Mouse (Mus musculus) thymus, postnatal 36 days (tissue): ENCODE results near the gene Abca15.
"Not testable (repeated sequence)": the region's sequence is repeated elsewhere in the genome, so short reads cannot be mapped to it uniquely, and the experiment has no call there.

ENCODE experiments used
- DNase-seq, 2 experiments: peaks; one replicate each; pipeline ENCODE4 v3.0.0; 2022; ENCODE audit warnings: mixed read lengths in 2 of 2

The Abca15 gene

GRCm38 (mm10) chr7:120328087-120328793 is at the start of gene Abca15:
Gene Abca15, plus strand, starts transcription at chr7:120328670.
- DNase-seq = no peak

- no peak for DNase-seq
These were observed 43.2 kb upstream of the Abca15 start for GRCm38 (mm10) chr7:120285286-120285685.

- no peak for DNase-seq
These were observed 12.4 kb upstream of the Abca15 start for GRCm38 (mm10) chr7:120316086-120316485.

- DNase-seq = no peak
These were observed 5.5 kb upstream of the Abca15 start for GRCm38 (mm10) chr7:120322963-120323362.

GRCm38 (mm10) chr7:120325911-120326310 is 2.6 kb upstream of the Abca15 start:
- DNase-seq = not testable (repeated sequence)

GRCm38 (mm10) chr7:120327220-120328073 is 1.0 kb upstream of the Abca15 start:
- no peak for DNase-seq

GRCm38 (mm10) chr7:120361159-120361558 is 32.7 kb downstream of the Abca15 start:
- no peak for DNase-seq

GRCm38 (mm10) chr7:120409447-120409846 is 81.0 kb downstream of the Abca15 start, which contains the start of gene Abca16:
Gene Abca16, plus strand, starts transcription at chr7:120409647.
- no peak for DNase-seq

GRCm38 (mm10) chr7:120412391-120412790 is 83.9 kb downstream of the Abca15 start:
- no peak for DNase-seq

GRCm38 (mm10) chr7:120426625-120427024 is 98.2 kb downstream of the Abca15 start:
- no peak for DNase-seq

GRCm38 (mm10) chr7:120431464-120431863 is 103.0 kb downstream of the Abca15 start:
- DNase-seq = no peak
